Mouse (Mus musculus) monocyte, adult 2 months (primary cell): ENCODE measurements around the gene Phtf2.
"Not testable (repeated sequence)": the region's sequence is repeated elsewhere in the genome, so short reads cannot be mapped to it uniquely, and the experiment has no call there.

Experiments used
- DNase-seq, 2 experiments: peaks; one replicate each; pipeline ENCODE4 v3.0.0; 2022; ENCODE audit warnings: low spot score in 2 of 2, low read depth in 1 of 2

Gene Phtf2

GRCm38 (mm10) chr5:20865193-20865755 lies 16.6 kb downstream of the Phtf2 start:
- DNase-seq, result no peak

DNA sequence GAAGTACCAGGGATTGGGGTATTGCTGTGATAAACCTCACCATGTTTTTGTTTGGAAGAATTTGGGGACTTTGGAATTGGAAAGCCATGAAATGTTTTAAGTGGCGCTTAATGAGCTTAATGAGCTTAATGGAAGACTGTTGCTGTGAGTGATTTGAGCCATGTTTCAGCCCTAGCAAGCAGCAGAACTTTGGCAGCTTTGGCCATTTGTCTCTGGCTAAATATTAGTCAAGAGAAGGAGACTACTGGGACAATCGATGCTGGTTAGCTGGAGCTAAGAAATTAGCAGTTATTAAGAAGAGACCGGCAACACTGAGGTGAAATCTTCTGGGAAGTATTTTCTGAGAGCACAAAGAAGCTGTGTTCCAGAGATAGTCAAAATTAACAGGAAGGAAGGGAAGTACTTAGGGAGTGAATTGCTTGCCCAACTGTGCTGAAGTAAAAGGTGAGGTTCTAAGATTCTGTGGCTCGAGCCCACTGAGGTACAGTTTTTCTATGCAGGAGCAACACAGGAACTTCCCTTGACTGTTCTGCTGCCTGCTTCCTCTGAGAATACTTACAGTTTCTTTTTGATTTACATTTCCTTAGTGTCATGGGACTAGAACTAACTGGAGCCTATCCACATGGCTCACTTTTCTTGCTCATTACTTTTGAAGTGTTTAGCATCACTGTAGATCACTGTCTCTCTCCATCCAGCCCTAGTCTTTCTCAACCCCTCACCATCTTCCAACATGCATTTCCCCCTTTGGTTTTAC lies 17.5 kb downstream of the Phtf2 start:
- DNase-seq, result no peak

DNA sequence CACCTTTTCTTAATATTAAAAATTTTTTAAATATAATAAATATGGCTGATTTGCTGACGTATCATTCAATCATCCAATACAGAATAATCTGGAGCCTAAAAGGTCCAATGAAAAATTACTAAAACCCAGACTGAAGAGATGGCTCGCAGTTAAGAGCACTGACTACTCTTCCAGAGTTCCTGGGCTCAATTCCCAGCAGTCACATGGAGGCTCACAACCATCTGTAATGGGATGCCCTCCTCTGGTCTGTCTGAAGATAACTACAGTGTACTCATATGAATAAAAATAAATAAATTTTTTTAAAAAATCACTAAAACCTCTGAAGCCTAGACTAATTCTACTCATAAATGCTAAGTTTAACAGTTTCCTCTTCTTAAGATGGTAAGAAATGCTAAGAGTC lies 20.0 kb downstream of the Phtf2 start:
- DNase-seq, result no peak

DNA sequence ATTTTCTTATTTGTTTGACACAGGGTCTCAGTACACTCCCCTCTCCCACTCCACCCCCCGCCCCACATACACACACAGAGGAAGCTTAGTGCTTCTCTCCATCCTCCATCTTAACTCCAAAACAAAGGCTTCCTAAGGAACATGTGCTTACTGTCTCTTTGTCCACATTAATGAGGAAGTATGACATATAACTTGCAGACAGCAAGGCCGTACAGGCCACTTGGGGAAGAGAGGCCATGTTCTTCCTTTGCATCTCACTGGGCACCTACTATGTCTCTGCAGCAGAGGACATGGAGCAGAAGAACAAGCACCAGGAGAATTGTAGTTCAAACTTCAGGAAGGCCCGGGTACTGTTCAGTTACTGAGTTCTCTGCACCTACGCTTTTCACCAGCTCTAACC lies 21.4 kb downstream of the Phtf2 start:
- no peak for DNase-seq

GRCm38 (mm10) chr5:20858404-20858803 lies 23.5 kb downstream of the Phtf2 start:
- no peak for DNase-seq

- no peak for DNase-seq
Measured at GRCm38 (mm10) chr5:20855066-20855465, 26.9 kb downstream of the Phtf2 start.

GRCm38 (mm10) chr5:20847010-20847409 lies 34.9 kb downstream of the Phtf2 start:
- no peak for DNase-seq

GRCm38 (mm10) chr5:20843816-20844215 lies 38.1 kb downstream of the Phtf2 start:
- DNase-seq, result no peak

DNA sequence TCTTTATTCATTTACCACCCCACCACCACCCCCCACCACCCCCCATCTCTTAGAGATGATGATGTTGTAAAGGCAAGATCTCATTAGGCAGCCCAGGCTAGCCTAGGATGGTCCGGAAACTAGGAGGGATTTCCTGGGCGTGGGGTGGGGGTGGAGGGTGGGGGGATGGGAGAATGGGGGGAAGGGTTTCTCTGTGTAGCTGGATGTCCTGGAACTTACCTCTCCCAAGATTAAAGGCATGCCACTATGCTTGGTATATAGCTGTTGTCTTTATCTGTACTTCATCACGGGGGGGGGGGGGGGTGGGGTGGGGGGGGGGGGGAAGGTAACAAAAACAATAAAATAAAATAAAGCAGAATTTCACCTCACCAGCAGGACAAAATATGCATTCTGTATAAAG lies 38.5 kb downstream of the Phtf2 start:
- DNase-seq, result no peak

- DNase-seq, result no peak
Measured at GRCm38 (mm10) chr5:20837082-20837481, 44.8 kb downstream of the Phtf2 start.

DNA sequence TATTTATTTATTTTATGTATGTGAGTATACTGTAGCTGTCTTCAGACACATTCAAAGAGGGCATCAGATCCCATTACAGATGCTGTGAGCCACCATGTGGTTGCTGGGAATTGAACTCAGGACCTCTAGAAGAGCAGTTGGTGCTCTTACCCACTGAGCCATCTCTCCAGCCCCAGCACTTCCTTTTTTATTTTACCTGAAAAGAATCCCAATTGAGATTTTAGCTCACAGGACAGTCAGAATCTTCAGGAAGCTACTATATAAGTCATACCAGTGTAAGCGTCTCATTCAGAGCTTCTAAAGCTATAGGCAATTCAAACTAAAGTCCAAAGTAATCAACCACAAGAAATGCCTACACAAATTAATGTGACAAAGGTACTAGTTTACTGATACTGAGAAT lies 47.5 kb downstream of the Phtf2 start:
- no peak for DNase-seq

DNA sequence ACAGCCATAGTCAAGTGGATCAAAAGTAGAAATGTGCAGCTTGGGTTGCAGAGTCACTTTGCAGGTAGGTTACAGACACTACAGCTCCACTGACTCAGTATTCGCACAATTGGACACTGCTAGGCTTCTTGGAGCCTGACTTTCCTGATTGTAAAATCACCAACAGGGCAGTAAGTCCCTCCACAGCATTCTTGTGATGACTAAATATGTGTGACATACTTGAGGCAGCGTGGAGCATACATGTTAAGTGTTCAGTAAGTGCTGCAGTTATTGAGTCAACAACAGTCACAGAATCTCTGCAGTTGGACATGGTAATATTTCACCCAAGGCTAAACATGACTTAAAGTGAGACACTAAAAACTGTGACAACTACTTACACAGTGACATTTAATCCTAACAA lies 50.5 kb downstream of the Phtf2 start:
- no peak for DNase-seq

GRCm38 (mm10) chr5:20830717-20831116 lies 51.2 kb downstream of the Phtf2 start:
- no peak for DNase-seq

DNA sequence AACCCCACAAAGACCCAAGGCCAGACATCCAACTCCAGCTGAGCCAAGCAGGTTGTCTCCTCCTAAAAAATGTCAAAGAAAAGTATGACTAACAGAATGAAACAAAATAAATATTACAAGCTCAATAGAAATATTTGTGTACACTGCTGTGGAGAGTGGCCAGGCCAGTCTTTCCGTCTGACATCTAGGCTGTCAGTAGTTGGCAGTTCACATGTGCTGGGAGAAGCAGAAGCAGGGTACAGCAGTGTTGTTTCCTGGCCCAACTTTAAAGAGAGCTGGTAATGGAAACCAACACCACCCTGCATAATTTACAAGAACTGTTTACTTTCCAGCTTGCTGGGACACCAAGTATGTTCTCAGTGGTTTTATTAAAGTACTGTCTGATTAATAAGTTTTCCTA lies 60.3 kb downstream of the Phtf2 start:
- DNase-seq, result no peak

GRCm38 (mm10) chr5:20821122-20821521 lies 60.8 kb downstream of the Phtf2 start:
- DNase-seq, result no peak

DNA sequence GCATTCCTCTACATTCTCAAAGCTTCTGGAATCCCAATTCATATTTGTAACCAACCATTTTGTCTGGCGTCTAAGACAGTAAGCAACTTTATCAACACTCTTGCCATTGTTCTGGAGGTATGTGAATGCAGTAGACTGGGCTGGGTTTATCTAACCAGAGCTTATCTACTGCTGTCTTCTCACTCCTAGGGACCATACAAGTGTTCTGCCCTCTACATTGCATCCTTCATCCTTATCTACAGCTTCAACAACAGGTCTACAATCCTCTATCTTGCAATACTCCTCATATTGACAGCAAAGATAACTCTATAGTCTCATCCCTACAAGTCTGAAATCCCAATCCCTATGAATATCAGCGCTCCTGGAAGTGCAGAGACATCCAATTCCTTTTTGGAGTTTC lies 66.8 kb downstream of the Phtf2 start:
- DNase-seq, result no peak

DNA sequence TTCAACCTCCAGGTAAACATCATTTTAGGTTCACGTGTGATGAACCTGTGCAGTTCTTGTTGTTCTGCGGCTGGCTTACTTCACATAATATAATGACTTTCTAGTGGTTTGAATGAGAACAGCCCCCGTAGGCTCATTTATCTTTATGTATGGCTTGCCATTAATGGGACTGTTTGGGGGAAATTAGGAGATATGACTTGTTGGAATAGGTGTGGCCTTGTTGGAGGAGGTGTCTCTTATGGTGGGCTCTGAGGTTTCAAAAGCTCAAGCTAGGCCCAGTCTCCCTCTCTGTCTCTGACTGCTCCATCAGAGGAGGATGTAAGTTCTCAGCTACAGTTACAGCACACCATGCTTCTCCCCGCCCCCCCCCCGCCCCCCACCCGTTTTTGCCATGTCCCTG lies 71.5 kb downstream of the Phtf2 start:
- DNase-seq, result no peak

DNA sequence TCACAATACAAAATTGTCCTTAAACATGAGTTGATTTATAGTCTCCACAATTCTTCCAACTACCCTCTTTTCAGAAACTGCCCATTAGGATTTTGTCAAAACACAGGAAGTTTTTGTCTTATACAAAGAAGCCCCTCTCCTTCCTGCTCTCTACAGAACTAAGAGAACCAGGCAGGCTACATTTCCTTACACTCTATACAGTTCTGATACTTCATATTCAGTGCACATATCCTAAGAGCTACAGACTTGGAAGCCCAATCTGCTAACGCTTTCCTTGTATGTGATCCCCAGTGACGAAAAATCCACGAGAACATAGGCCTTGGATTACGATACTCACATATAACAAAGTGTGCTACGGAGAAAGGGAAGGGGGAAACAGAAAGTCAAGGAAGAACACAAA lies 86.0 kb downstream of the Phtf2 start:
- DNase-seq, result no peak

GRCm38 (mm10) chr5:20791793-20792554 lies 90.0 kb downstream of the Phtf2 start:
- DNase-seq, result no peak

- not testable (repeated sequence) for DNase-seq
Measured at GRCm38 (mm10) chr5:20786471-20786870, 95.5 kb downstream of the Phtf2 start.

DNA sequence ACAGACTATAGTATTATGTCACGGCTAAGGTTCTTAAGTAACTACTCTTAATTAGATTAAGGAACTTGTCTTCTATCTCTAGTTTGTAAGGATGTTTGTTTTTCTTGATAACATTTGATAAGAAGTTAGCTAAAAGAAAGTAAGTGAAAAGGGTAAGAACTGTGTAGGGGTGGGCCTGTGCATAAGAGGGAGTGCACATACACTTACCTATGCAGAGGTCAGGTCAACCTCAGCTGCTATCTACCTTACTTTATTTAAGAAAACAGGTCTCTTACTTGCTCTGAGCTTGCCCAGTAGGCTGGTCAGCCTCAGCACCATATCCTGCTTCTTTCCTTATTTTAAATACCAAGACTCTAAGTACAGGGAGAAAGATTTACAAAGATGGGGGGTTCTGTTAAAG lies 100.8 kb downstream of the Phtf2 start:
- DNase-seq, result no peak

DNA sequence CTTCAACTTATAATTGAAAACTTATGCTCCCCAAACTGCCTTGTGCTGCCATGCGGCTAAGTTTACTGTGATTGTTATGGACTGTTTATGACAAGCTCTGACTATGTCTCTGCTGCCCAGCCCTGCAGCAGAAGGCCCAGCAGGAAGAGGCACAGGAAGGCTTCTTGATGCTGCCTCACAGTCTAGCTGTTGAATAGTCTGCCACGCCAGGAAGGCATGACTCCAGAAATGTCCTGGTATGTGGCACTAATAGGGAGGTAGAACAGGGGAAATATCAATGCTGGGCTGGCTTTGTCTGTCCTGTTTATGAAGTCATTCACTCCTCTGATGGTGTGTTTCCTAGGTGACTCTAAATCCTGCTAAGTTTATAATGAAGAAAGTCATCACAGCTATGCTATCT lies 102.7 kb downstream of the Phtf2 start:
- DNase-seq, result no peak
